Mouse (Mus musculus): ENCODE measurements around the gene Setd4. TPM values are rescaled to one million over a fixed set of nuclear protein-coding genes. Genes with fewer than 3 reads are reported as not detected.

Gene Setd4
- polyA plus RNA-seq, 1 experiment from 2014 or later = 15.5 TPM

- H3K4me2 ChIP-seq (replicated peaks) = no peak overlapping the region
- 10% methylated on average over 12 of the region's 12 CpGs for WGBS
Measured at GRCm38 (mm10) chr16:93558499-93558898, 45.4 kb downstream of the Setd4 start.

DNA sequence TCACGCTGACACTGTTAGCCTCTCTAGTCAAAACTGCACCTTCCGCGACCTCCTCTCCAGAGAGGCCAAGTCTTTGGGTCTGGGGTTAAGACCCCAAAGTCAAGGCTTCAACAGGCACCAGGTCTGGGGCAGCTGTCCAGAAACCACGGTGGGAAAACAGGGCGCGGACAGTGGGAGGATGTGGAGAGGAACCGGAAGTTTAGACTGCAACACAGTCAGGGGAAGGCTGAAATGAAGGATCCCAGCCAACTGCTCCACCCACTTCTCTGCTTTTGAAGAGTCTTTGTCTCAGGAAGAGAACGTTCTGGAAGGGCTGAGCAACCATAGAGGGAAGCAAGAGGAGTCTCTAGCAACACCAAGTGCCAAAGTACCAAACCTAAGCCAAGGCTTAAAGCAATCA, 46.2 kb downstream of the Setd4 start:
- ATAC-seq (replicated peaks) = no peak
- no peak overlapping the region for H3K4me2 ChIP-seq (replicated peaks)
- no peak overlapping the region for H3K4me3 ChIP-seq
- no peak overlapping the region for H3K27ac ChIP-seq (replicated peaks)
- H3K27me3 ChIP-seq = no peaks in the 10 kb centered on the region
- H3K9ac ChIP-seq (replicated peaks) = no peak overlapping the region
- no peaks in the 10 kb centered on the region for H3K36me3 ChIP-seq
- no peaks in the 10 kb centered on the region for H3K4me1 ChIP-seq
- WGBS = 69% methylated on average over 8 of the region's 8 CpGs
- H3K9me3 ChIP-seq = no peaks in the 10 kb centered on the region

More at GRCm38 (mm10) chr16:93558499-93558898, 45.4 kb downstream of the Setd4 start:
- Histone ChIP-seq H3K36me3 (no peaks in the 10 kb centered on the region), H3K4me3 (no peak overlapping the region), H3K27ac (replicated peaks) (no peak overlapping the region), H3K27me3 (no peaks in the 10 kb centered on the region), H3K9me3 (no peaks in the 10 kb centered on the region), H3K9ac (replicated peaks) (no peak overlapping the region), H3K4me1 (no peaks in the 10 kb centered on the region)
- ATAC-seq (replicated peaks) = no peak

DNA sequence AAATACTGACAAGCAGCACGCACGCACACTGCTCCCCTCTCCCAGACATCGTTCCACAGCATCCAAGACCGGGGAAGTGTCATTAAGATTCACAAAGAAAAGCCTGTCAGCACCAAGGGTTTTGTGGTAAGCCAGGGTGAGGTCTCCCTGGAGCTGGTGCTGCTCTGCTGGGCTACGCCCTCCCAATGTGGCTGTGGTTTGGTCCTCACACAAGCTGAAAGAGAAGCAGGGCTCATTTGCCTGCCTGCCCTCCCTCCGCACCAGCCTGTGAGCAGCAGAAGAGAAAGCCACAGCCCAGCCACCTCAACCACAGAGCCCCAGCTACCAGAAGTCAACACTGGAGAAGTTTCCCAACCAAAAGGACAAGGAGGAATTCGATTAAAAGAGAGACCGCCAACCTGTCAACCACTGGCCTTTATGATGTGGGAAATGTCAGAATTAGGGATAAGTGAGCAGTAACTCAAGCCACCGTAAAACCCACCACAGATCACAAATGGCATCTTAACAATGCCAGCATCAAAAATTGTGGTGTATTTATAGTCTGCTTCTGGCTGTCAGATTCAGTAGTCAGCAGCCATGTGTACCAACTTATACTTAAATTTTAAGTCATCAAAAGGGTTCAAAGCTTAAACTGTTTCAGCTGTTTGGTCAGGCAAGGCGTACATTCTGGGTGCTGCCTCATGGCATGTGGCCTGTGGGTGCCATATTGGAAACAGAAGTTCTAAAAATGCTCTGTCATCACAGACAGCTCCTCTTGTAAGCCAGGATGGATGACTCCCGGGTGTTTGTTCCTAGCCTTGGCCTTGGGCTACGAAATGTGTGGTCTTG, 51.0 kb downstream of the Setd4 start:
- no peak for ATAC-seq (replicated peaks)
- no peaks in the 10 kb centered on the region for H3K36me3 ChIP-seq
- H3K4me3 ChIP-seq = no peak overlapping the region
- WGBS = 87% methylated on average over 12 of the region's 12 CpGs
- no peaks in the 10 kb centered on the region for H3K9me3 ChIP-seq
- H3K27me3 ChIP-seq = no peaks in the 10 kb centered on the region
- 0 out of 2 replicates have a peak, but pooled peaks cover 4% of the 10 kb centered on the region for H3K4me1 ChIP-seq
- H3K9ac ChIP-seq (replicated peaks) = no peak overlapping the region
- H3K27ac ChIP-seq (replicated peaks) = no peak overlapping the region
- H3K4me2 ChIP-seq (replicated peaks) = no peak overlapping the region

DNA sequence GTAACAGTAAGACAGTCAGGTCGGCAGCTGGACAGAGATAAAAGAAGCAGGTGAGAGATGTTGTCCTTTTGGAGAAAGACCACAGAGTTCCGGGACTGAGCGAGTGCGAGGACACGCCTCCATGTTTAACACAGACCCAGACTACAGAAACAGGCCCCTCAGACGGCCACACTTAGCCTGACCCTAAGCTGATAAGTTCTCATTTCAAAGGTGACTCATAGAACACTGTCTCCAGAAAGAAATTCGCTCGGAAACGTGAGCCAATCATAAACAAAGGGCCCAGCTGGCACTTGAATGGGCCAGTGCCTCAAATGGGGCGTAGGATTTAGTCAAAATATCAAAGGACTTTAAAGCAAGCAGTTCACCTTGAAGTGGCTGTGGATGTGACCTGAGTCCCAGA, 54.6 kb downstream of the Setd4 start:
- Histone ChIP-seq H3K4me3 (no peak overlapping the region), H3K27ac (replicated peaks) (no peak overlapping the region), H3K36me3 (no peaks in the 10 kb centered on the region), H3K4me1 (0 out of 2 replicates have a peak, but pooled peaks cover 4% of the 10 kb centered on the region), H3K9me3 (no peaks in the 10 kb centered on the region), H3K9ac (replicated peaks) (no peak overlapping the region), H3K27me3 (no peaks in the 10 kb centered on the region), H3K4me2 (replicated peaks) (no peak overlapping the region)
- ATAC-seq (replicated peaks) = no peak
- 49% methylated on average over 10 of the region's 10 CpGs for WGBS

- no peaks in the 10 kb centered on the region for H3K9me3 ChIP-seq
- H3K27me3 ChIP-seq = no peaks in the 10 kb centered on the region
- H3K4me3 ChIP-seq = no peak overlapping the region
- H3K4me2 ChIP-seq (replicated peaks) = no peak overlapping the region
- H3K27ac ChIP-seq (replicated peaks) = no peak overlapping the region
- no peaks in the 10 kb centered on the region for H3K36me3 ChIP-seq
- ATAC-seq (replicated peaks) = no peak
- WGBS = 75% methylated on average over 2 of the region's 2 CpGs
- no peak overlapping the region for H3K9ac ChIP-seq (replicated peaks)
- 0 out of 2 replicates have a peak, but pooled peaks cover 4% of the 10 kb centered on the region for H3K4me1 ChIP-seq
Measured at GRCm38 (mm10) chr16:93548045-93548444, 55.8 kb downstream of the Setd4 start.

DNA sequence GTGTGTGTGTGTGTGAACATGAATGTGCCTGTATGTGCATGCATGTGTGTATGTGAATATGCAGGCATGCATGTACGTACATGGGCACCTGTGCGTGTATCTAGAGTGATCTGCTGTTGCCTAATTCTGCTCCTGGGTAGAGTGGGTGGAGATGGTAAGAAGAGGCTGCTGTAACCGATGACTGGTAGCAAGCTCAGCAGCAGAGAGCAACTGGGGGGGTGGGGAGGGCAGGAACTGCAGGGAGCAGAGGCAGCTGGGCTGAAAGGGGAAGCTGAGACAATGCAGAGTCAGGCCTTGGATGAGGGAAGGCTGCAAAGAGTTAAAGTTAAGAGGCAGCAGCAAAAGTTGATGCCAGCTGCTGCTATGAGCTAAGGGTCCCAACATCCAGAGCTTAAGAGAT, 56.7 kb downstream of the Setd4 start:
- 62% methylated on average over 3 of the region's 3 CpGs for WGBS
- H3K4me2 ChIP-seq (replicated peaks) = no peak overlapping the region

GRCm38 (mm10) chr16:93546354-93546965, 57.4 kb downstream of the Setd4 start:
- WGBS = 82% methylated on average over 12 of the region's 12 CpGs
- H3K27me3 ChIP-seq = no peaks in the 10 kb centered on the region
- no peak overlapping the region for H3K4me3 ChIP-seq
- no peak overlapping the region for H3K4me2 ChIP-seq (replicated peaks)
- no peak overlapping the region for H3K9ac ChIP-seq (replicated peaks)
- 0 out of 2 replicates have a peak, but pooled peaks cover 4% of the 10 kb centered on the region for H3K4me1 ChIP-seq
- ATAC-seq (replicated peaks) = no peak
- H3K36me3 ChIP-seq = no peaks in the 10 kb centered on the region
- no peak overlapping the region for H3K27ac ChIP-seq (replicated peaks)
- H3K9me3 ChIP-seq = no peaks in the 10 kb centered on the region

More for the DNA sequence above, 56.7 kb downstream of the Setd4 start:
- Histone ChIP-seq H3K9me3 (no peaks in the 10 kb centered on the region), H3K27me3 (no peaks in the 10 kb centered on the region), H3K4me3 (no peak overlapping the region), H3K4me1 (0 out of 2 replicates have a peak, but pooled peaks cover 4% of the 10 kb centered on the region), H3K36me3 (no peaks in the 10 kb centered on the region), H3K27ac (replicated peaks) (no peak overlapping the region), H3K9ac (replicated peaks) (no peak overlapping the region)
- ATAC-seq (replicated peaks) = no peak

DNA sequence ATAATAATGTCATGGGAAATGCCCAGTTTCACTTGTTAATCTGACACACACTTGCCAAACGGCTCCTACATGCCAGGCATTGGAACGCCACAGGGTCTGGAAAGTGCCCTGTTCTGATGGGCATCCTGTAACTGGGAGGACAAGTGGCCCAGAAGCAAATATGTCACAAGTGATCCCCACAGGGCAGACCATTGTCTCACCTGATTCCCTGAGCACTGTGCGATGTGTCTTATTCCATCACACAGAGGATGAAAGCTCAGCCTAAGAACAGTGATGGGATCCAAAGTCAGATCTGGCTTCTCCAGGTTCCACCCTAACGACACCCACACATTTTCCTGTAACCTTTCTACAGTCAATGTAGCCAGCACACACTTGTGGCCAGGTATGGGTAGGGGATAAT, 58.9 kb downstream of the Setd4 start:
- WGBS = 84% methylated on average over 4 of the region's 4 CpGs
- Histone ChIP-seq H3K36me3 (no peaks in the 10 kb centered on the region), H3K4me1 (0 out of 2 replicates have a peak, but pooled peaks cover 4% of the 10 kb centered on the region), H3K27me3 (no peaks in the 10 kb centered on the region), H3K27ac (replicated peaks) (no peak overlapping the region), H3K4me2 (replicated peaks) (no peak overlapping the region), H3K9me3 (no peaks in the 10 kb centered on the region), H3K4me3 (no peak overlapping the region), H3K9ac (replicated peaks) (no peak overlapping the region)
- ATAC-seq (replicated peaks) = no peak

DNA sequence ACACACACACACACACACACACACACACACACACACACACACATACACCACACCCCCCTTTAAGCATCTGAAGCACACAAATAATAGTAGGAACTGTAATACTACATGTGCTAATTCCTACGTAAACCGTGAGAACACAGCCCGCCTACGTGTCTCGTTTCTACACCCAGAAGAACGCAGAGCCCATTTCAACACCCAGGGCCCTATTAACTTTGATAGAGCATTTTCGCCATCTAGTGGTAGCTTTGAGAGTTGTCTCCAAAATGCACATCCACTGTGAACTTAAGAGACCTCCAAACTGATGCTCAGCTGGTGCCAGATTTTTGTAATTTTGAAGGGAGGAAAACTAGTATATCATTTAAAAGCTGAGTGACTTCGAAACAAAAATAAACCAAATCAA, 60.2 kb downstream of the Setd4 start:
- Histone ChIP-seq H3K27ac (replicated peaks) (no peak overlapping the region), H3K4me1 (no peaks in the 10 kb centered on the region), H3K27me3 (no peaks in the 10 kb centered on the region), H3K9me3 (no peaks in the 10 kb centered on the region), H3K4me2 (replicated peaks) (no peak overlapping the region), H3K4me3 (no peak overlapping the region), H3K9ac (replicated peaks) (no peak overlapping the region), H3K36me3 (no peaks in the 10 kb centered on the region)
- peak; percentile 82 for ATAC-seq (replicated peaks)
- under 1% methylated on average over 8 of the region's 8 CpGs for WGBS

DNA sequence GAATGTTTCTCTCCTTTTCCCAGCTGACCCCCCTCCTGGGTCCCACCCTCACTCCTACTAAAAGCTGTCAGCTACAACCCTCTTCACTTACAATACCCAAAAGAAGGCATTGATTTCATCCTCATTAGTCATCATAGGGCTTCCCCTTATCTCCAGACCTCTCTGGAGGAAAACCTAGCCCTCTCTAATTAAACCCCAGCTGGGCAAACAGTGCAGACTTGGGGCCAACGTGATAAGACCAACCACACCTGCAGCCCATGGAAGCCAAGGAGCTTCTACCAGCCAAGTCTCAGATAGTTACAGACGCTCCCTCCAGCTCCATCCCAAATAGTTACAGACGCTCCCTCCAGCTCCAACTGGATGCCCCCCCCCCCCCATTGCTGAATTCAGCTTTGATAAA, 64.0 kb downstream of the Setd4 start:
- Histone ChIP-seq H3K9ac (replicated peaks) (no peak overlapping the region), H3K27me3 (no peaks in the 10 kb centered on the region), H3K27ac (replicated peaks) (no peak overlapping the region), H3K36me3 (no peaks in the 10 kb centered on the region), H3K4me2 (replicated peaks) (no peak overlapping the region), H3K4me1 (no peaks in the 10 kb centered on the region), H3K9me3 (no peaks in the 10 kb centered on the region), H3K4me3 (no peak overlapping the region)
- WGBS = 66% methylated on average over 3 of the region's 3 CpGs
- ATAC-seq (replicated peaks) = no peak

DNA sequence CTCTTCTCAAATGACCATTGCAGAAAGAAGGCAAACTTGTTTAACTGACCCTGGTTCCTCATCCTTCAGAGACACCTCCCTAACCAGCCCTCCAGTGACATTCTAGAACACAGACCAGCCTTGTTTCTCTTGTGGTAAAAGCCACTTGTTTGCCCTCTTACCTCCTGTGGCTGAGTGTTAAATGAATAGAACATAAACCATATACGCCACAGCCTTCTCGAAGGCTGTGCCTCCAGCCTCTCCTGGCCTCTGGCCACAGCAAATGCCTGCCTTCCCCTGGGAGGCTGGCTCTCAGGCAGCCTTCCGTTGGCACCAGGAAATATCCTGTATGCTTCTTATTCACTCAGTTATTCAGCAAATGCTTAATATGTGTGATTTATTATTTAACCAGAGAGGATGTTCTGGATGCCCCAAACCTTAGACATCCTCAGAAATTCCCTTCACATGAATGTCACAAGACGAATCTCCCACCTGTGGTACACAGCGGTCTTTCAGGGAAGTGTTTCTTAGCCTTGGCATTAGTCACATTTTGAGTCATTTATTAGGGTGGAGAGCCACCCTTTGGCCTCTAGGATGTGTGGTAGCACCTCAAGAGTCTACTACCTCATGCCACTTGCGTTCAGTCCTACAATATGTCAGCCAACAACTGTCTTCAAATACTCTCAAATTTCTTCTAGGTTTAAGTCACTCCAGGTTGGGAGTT, 68.6 kb downstream of the Setd4 start:
- 85% methylated on average over 6 of the region's 6 CpGs for WGBS
- no peaks in the 10 kb centered on the region for H3K4me1 ChIP-seq
- H3K9me3 ChIP-seq = no peaks in the 10 kb centered on the region
- H3K27ac ChIP-seq (replicated peaks) = no peak overlapping the region
- H3K27me3 ChIP-seq = no peaks in the 10 kb centered on the region
- no peak overlapping the region for H3K4me3 ChIP-seq
- no peak for ATAC-seq (replicated peaks)
- no peak overlapping the region for H3K4me2 ChIP-seq (replicated peaks)
- no peak overlapping the region for H3K9ac ChIP-seq (replicated peaks)
- H3K36me3 ChIP-seq = no peaks in the 10 kb centered on the region
